Mouse (Mus musculus) limb, embryonic 11.5 days (tissue): ENCODE data around the gene Rbfox2. TPM values are rescaled to one million over a fixed set of nuclear protein-coding genes. Genes with fewer than 3 reads are reported as not detected.

Experiments used
- ATAC-seq: fragments of 200-750 bp; cut with Nextera tagmentation; 2 replicates; pipeline ENCODE4 v1.8.0; 2017; ENCODE audit warnings: low read depth; ENCODE audit not compliant: insufficient number of reproducible peaks, low FRiP score, low TSS enrichment
- DNase-seq: peaks from one replicate; pipeline ENCODE4 v3.0.0-alpha.2; 2015; ENCODE audit warnings: low spot score
- H3K27ac ChIP-seq: fragments of 300-500 bp; sonication (generic); replicated peaks from 2 replicates; pipeline ENCODE4 v1.5.1; 2014; ENCODE audit warnings: low read depth, mild to moderate bottlenecking, low read length
- H3K27me3 ChIP-seq: fragments of 300-500 bp; sonication (generic); 2 replicates; pipeline ENCODE4 v1.6.1; 2014; ENCODE audit warnings: mild to moderate bottlenecking, low read length, mixed read lengths; ENCODE audit not compliant: control insufficient read depth, insufficient read depth
- H3K36me3 ChIP-seq: fragments of 300-500 bp; sonication (generic); 2 replicates; pipeline ENCODE4 v1.6.1; 2014; ENCODE audit warnings: mild to moderate bottlenecking, low read length, moderate library complexity, mixed read lengths; ENCODE audit not compliant: control insufficient read depth, insufficient read depth
- H3K4me1 ChIP-seq: fragments of 300-500 bp; sonication (generic); 2 replicates; pipeline ENCODE4 v1.6.1; 2014; ENCODE audit warnings: low read length, mixed read lengths; ENCODE audit not compliant: control insufficient read depth, insufficient read depth
- H3K4me2 ChIP-seq: fragments of 300-500 bp; sonication (generic); 2 replicates; pipeline ENCODE4 v1.6.1; 2014; ENCODE audit warnings: low read depth, mild to moderate bottlenecking, moderate library complexity; ENCODE audit not compliant: severe bottlenecking
- H3K4me3 ChIP-seq: fragments of 300-500 bp; sonication (generic); 2 replicates; pipeline ENCODE4 v1.5.1; 2014; ENCODE audit warnings: low read depth, low read length
- H3K9ac ChIP-seq: fragments of 300-500 bp; sonication (generic); 2 replicates; pipeline ENCODE4 v1.6.1; 2014; ENCODE audit warnings: mild to moderate bottlenecking, low read length
- H3K9me3 ChIP-seq: fragments of 300-500 bp; sonication (generic); 2 replicates; pipeline ENCODE4 v1.6.1; 2016; ENCODE audit warnings: low read length; ENCODE audit not compliant: control insufficient read depth
- WGBS: fragments of 180-500 bp; shearing (Covaris S2); extraction: QIAGEN DNeasy Blood & Tissue Kit; methylation state at CpG from one replicate; pipeline ENCODE4 v1.1.7; 2014; 5-methylcytosine and 5-hydroxymethylcytosine counted together
- polyA plus RNA-seq: library from polyadenylated mRNA; unstranded; fragments of >200 nt; fragmentation: Nextera tagmentation; extraction: Ambion mirVana; gene quantifications from 2 replicates; pipeline ENCODE4 v1.2.1, GENCODE M21; 2014

Rbfox2 gene
- polyA plus RNA-seq, 1 experiment from 2014 or later: 71.5 TPM

DNA sequence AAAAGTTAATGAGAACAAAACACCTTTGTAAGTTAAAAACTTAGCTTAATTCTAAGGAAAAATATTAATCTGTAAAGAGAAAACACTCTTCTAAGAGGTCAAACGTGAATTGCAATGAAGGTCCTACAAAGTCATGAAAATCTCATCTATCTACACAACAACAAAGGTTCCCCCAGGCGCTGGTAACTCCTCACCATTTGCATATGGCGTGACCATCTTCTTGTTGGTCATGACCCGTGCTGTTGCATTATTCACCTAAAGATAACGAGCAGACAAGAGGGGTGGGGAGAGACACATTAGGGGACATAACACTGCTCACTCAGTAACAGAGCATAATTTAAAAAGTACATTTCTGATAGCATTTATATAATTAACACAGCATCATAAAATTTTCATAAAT is 204.1 kb downstream of the Rbfox2 start:
- no peak overlapping the region for H3K4me2 ChIP-seq
- peaks cover 8% of the 10 kb centered on the region; the same call in 1 of the 2 replicates for H3K36me3 ChIP-seq
- 85% methylated on average over 5 of the region's 5 CpGs for WGBS
- no peak for ATAC-seq
- no peaks in the 10 kb centered on the region for H3K9me3 ChIP-seq
- no peak overlapping the region for H3K9ac ChIP-seq
- H3K27me3 ChIP-seq: no peaks in the 10 kb centered on the region
- H3K4me3 ChIP-seq: no peak overlapping the region
- no peak for DNase-seq
- H3K4me1 ChIP-seq: no peaks in the 10 kb centered on the region
- H3K27ac ChIP-seq: no peak overlapping the region

DNA sequence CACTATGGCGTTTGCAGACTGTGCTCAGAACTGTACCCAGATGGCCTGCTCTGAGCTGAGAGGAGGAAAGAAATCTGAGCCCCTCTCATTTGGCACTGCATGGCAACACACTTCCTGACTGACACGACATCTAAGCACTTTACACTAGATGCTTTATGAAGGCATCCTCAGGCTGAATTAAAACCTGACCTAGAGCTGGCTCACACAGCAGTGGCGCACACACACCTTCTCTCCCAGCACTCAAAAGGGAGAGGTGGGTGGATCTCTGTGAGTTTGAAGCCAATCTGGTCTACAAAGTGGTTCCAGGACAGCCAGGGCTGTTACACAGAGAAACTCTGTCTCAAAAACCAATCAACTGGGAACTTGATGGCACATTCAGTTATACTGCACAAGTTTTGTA is 207.0 kb downstream of the Rbfox2 start:
- H3K4me3 ChIP-seq: no peak overlapping the region
- no peak overlapping the region for H3K27ac ChIP-seq
- H3K9me3 ChIP-seq: no peaks in the 10 kb centered on the region
- H3K27me3 ChIP-seq: no peaks in the 10 kb centered on the region
- peaks cover 8% of the 10 kb centered on the region; the same call in 1 of the 2 replicates for H3K36me3 ChIP-seq
- no peak for ATAC-seq
- H3K4me2 ChIP-seq: no peak overlapping the region
- H3K9ac ChIP-seq: no peak overlapping the region
- no peaks in the 10 kb centered on the region for H3K4me1 ChIP-seq
- DNase-seq: no peak
- 55% methylated on average over 3 of the region's 3 CpGs for WGBS

DNA sequence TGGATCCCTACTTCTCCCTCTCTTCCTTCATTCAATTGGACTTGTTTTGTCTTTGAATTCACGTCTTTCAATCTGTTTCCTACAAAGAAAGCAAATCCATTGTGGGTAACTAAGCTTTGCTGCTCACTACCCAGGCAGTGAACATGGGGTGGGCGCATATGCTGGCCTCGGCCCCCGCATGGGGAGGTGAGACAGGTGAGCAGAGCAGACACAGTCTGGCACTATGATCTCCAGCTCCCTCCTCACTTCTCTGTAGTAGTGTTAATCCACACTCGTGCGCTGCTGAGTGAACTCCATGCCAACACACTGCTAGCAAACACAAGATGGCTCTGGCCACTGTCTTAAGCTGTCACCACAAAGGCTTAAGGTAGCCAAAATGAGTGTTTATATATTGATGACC is 209.4 kb downstream of the Rbfox2 start:
- no peak for ATAC-seq
- H3K4me3 ChIP-seq: no peak overlapping the region
- no peaks in the 10 kb centered on the region for H3K4me1 ChIP-seq
- no peaks in the 10 kb centered on the region for H3K9me3 ChIP-seq
- H3K36me3 ChIP-seq: peaks cover 5% of the 10 kb centered on the region; the same call in 1 of the 2 replicates
- DNase-seq: no peak
- H3K27ac ChIP-seq: no peak overlapping the region
- no peak overlapping the region for H3K4me2 ChIP-seq
- H3K27me3 ChIP-seq: no peaks in the 10 kb centered on the region
- 96% methylated on average over 6 of the region's 6 CpGs for WGBS
- no peak overlapping the region for H3K9ac ChIP-seq

DNA sequence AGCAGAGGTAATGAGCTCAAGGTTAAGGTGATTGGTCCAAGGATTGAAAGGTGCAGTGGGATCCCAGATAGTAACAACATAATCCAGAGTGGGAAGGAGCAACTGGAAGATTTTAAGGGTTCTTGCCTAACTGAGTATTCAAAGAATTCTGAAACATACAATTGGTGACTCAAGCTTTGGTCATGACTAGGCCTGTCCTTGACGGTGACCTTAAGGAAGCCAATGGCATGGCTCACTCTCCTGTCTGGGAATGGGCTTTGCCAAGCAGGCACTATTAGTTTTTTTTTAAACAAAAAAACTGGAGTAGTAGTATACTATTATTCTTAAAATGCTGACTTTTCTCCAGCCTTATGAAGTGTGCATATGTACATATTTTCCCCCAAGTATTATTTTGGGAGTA is 211.6 kb downstream of the Rbfox2 start:
- no peaks in the 10 kb centered on the region for H3K27me3 ChIP-seq
- DNase-seq: no peak
- H3K36me3 ChIP-seq: peaks cover 5% of the 10 kb centered on the region; the same call in 1 of the 2 replicates
- no peak for ATAC-seq
- H3K4me2 ChIP-seq: no peak overlapping the region
- H3K4me3 ChIP-seq: no peak overlapping the region
- H3K27ac ChIP-seq: no peak overlapping the region
- H3K9ac ChIP-seq: no peak overlapping the region
- H3K4me1 ChIP-seq: no peaks in the 10 kb centered on the region
- H3K9me3 ChIP-seq: no peaks in the 10 kb centered on the region
- WGBS: 92% methylated on average over 1 of the region's 1 CpGs

DNA sequence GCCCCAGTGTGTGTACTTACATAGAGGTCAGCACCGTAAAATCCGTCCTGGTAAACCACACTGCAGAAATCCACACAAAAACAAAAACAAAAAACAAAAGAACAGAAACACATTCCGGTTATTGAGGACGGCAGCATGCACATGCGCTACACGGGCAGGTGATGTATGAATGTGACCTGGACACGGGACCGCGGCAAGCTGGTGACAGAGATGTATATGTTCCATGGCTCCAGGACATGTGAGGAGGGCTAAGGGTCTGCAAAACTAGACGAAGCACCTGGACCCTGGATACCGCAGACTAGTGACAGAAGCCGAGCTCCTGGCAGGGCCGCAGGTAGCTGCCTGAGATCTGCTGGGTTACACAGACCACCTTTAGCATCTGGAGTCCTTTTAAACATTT is 212.4 kb downstream of the Rbfox2 start:
- H3K27me3 ChIP-seq: no peaks in the 10 kb centered on the region
- peaks cover 5% of the 10 kb centered on the region; the same call in 1 of the 2 replicates for H3K36me3 ChIP-seq
- WGBS: 94% methylated on average over 13 of the region's 13 CpGs

GRCm38 (mm10) chr15:77091394-77091793 is 215.4 kb downstream of the Rbfox2 start:
- Histone ChIP-seq H3K36me3 (peaks cover 3% of the 10 kb centered on the region; the same call in 1 of the 2 replicates), H3K9me3 (no peaks in the 10 kb centered on the region), H3K4me1 (no peaks in the 10 kb centered on the region), H3K27ac (no peak overlapping the region), H3K9ac (no peak overlapping the region), H3K27me3 (no peaks in the 10 kb centered on the region), H3K4me3 (no peak overlapping the region), H3K4me2 (no peak overlapping the region)
- DNase-seq (no peak), ATAC-seq (no peak)
- WGBS: 94% methylated on average over 4 of the region's 4 CpGs

More for the DNA sequence above, 212.4 kb downstream of the Rbfox2 start:
- Histone ChIP-seq H3K27ac (no peak overlapping the region), H3K4me2 (no peak overlapping the region), H3K4me1 (no peaks in the 10 kb centered on the region), H3K9me3 (no peaks in the 10 kb centered on the region), H3K4me3 (no peak overlapping the region), H3K9ac (no peak overlapping the region)
- ATAC-seq: no peak
- DNase-seq: no peak

GRCm38 (mm10) chr15:77090531-77090930 is 216.3 kb downstream of the Rbfox2 start:
- H3K36me3 ChIP-seq: peaks cover 3% of the 10 kb centered on the region; the same call in 1 of the 2 replicates
- H3K4me3 ChIP-seq: no peak overlapping the region
- no peaks in the 10 kb centered on the region for H3K9me3 ChIP-seq
- H3K27ac ChIP-seq: no peak overlapping the region
- DNase-seq (no peak), ATAC-seq (no peak)
- 84% methylated on average over 5 of the region's 5 CpGs for WGBS
- no peaks in the 10 kb centered on the region for H3K27me3 ChIP-seq
- no peak overlapping the region for H3K4me2 ChIP-seq
- no peak overlapping the region for H3K9ac ChIP-seq
- no peaks in the 10 kb centered on the region for H3K4me1 ChIP-seq

GRCm38 (mm10) chr15:77089249-77089648 is 217.6 kb downstream of the Rbfox2 start:
- Histone ChIP-seq H3K9ac (no peak overlapping the region), H3K27me3 (no peaks in the 10 kb centered on the region), H3K4me3 (no peak overlapping the region), H3K9me3 (no peaks in the 10 kb centered on the region), H3K36me3 (peaks cover 3% of the 10 kb centered on the region; the same call in 1 of the 2 replicates), H3K4me1 (no peaks in the 10 kb centered on the region), H3K4me2 (no peak overlapping the region), H3K27ac (no peak overlapping the region)
- 80% methylated on average over 11 of the region's 11 CpGs for WGBS
- ATAC-seq: no peak
- DNase-seq: no peak

- Histone ChIP-seq H3K4me1 (no peaks in the 10 kb centered on the region), H3K27me3 (no peaks in the 10 kb centered on the region), H3K27ac (no peak overlapping the region), H3K36me3 (peaks cover 4% of the 10 kb centered on the region; the same call in 1 of the 2 replicates), H3K4me3 (no peak overlapping the region), H3K4me2 (no peak overlapping the region), H3K9me3 (no peaks in the 10 kb centered on the region), H3K9ac (no peak overlapping the region)
- WGBS: 100% methylated on average over 1 of the region's 1 CpGs
- no peak for ATAC-seq
- DNase-seq: no peak
Measured at GRCm38 (mm10) chr15:77086488-77086887, 220.3 kb downstream of the Rbfox2 start.
